Mouse (Mus musculus) urinary bladder, postnatal 25 days (tissue): Measurements from ENCODE around the gene Gprin2.

Source experiments
- DNase-seq: peaks from one replicate; pipeline ENCODE4 v3.0.0; 2022; ENCODE audit warnings: low spot score

Gprin2 gene

GRCm38 (mm10) chr14:34201231-34202035 lies at the start of gene Gprin2:
TSS of gene Gprin2 (minus strand) at chr14:34201653.
- DNase-seq, result peak; percentile 41

- no peak for DNase-seq
Observed at GRCm38 (mm10) chr14:34240676-34241075, 39.2 kb upstream of the Gprin2 start.

GRCm38 (mm10) chr14:34240263-34240662 lies 38.8 kb upstream of the Gprin2 start:
- DNase-seq, result no peak

GRCm38 (mm10) chr14:34234630-34235380 lies 33.4 kb upstream of the Gprin2 start:
- DNase-seq, result peak; percentile 40

GRCm38 (mm10) chr14:34233846-34234245 lies 32.4 kb upstream of the Gprin2 start:
- DNase-seq, result no peak

- no peak for DNase-seq
Observed at GRCm38 (mm10) chr14:34232866-34233680, 31.6 kb upstream of the Gprin2 start.

GRCm38 (mm10) chr14:34232340-34232739 lies 30.9 kb upstream of the Gprin2 start:
- no peak for DNase-seq

GRCm38 (mm10) chr14:34228830-34229506 lies 27.5 kb upstream of the Gprin2 start:
- no peak for DNase-seq

GRCm38 (mm10) chr14:34227981-34228380 lies 26.5 kb upstream of the Gprin2 start:
- no peak for DNase-seq

- DNase-seq, result no peak
Observed at GRCm38 (mm10) chr14:34226566-34226965, 25.1 kb upstream of the Gprin2 start.

- DNase-seq, result no peak
Observed at GRCm38 (mm10) chr14:34225986-34226385, 24.5 kb upstream of the Gprin2 start.

- DNase-seq, result no peak
Observed at GRCm38 (mm10) chr14:34223362-34223898, 22.0 kb upstream of the Gprin2 start.

- DNase-seq, result no peak
Observed at GRCm38 (mm10) chr14:34221416-34222077, 20.1 kb upstream of the Gprin2 start.

- DNase-seq, result no peak
Observed at GRCm38 (mm10) chr14:34220426-34220825, 19.0 kb upstream of the Gprin2 start.

- DNase-seq, result no peak
Observed at GRCm38 (mm10) chr14:34219786-34220198, 18.3 kb upstream of the Gprin2 start.

GRCm38 (mm10) chr14:34219295-34219694 lies 17.8 kb upstream of the Gprin2 start, which contains the start of gene Syt15:
TSS of gene Syt15 (plus strand) at chr14:34219595.
- no peak for DNase-seq

GRCm38 (mm10) chr14:34215451-34216127 lies 14.1 kb upstream of the Gprin2 start:
- no peak for DNase-seq

- no peak for DNase-seq
Observed at GRCm38 (mm10) chr14:34209942-34210341, 8.5 kb upstream of the Gprin2 start.

GRCm38 (mm10) chr14:34209080-34209479 lies 7.6 kb upstream of the Gprin2 start:
- no peak for DNase-seq

- DNase-seq, result peak; percentile 45
Observed at GRCm38 (mm10) chr14:34208651-34209050, 7.2 kb upstream of the Gprin2 start.
